Mouse (Mus musculus): ENCODE results near the gene Il20.

DNA sequence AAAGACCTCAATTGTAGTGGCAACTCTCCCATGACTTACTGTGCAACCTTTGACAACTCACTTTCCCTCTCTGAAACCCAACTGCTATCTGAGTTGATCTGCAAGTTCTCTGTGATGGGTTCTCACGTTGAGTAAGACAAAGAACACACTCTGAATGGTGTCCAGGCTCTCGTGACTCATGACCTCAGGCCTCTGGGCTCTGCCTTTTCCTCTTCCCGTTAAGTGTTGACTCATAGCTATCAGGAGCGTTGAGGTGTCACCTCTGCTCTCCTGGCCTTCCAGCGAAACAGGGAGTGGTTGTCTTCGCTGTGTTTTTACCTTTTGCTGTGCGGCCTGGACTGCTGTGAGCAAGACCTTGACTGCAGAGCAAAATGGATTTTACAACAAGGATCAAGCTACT, 8.7 kb downstream of the Il20 start:
- TF ChIP-seq CTCF (IDR thresholded peaks at IDR 0.05; ENCODE audit: extremely low read depth, insufficient read length, insufficient replicate concordance, low read depth, low read length) (no peak), POLR2A (IDR thresholded peaks at IDR 0.05; ENCODE audit: low read depth, low read length) (no peak)
